Mouse (Mus musculus) forebrain, embryonic 11.5 days (tissue): ENCODE results near the gene Sri. TPM values are rescaled to one million over a fixed set of nuclear protein-coding genes. Genes with fewer than 3 reads are reported as not detected.

ENCODE experiments used
- ATAC-seq: fragments of 200-750 bp; cut with Nextera tagmentation; replicated peaks from 2 replicates; pipeline ENCODE4 v1.8.0; 2017; ENCODE audit warnings: moderate TSS enrichment; ENCODE audit not compliant: low FRiP score
- DNase-seq: peaks from one replicate; pipeline ENCODE4 v3.0.0-alpha.2; 2017; ENCODE audit warnings: low spot score
- H3K27ac ChIP-seq: fragments of 300-500 bp; sonication (generic); 2 replicates; pipeline ENCODE4 v1.5.1; 2014; ENCODE audit warnings: low read depth, low read length
- H3K27me3 ChIP-seq: fragments of 300-500 bp; sonication (generic); 2 replicates; pipeline ENCODE4 v1.6.1; 2014; ENCODE audit warnings: mild to moderate bottlenecking, low read length, mixed read lengths; ENCODE audit not compliant: control insufficient read depth, insufficient read depth
- H3K36me3 ChIP-seq: fragments of 300-500 bp; sonication (generic); 2 replicates; pipeline ENCODE4 v1.6.1; 2014; ENCODE audit warnings: mild to moderate bottlenecking, low read length, moderate library complexity, mixed read lengths; ENCODE audit not compliant: control insufficient read depth, insufficient read depth
- H3K4me1 ChIP-seq: fragments of 300-500 bp; sonication (generic); replicated peaks from 2 replicates; pipeline ENCODE4 v1.6.1; 2014; ENCODE audit warnings: low read length, mixed read lengths; ENCODE audit not compliant: control insufficient read depth, insufficient read depth
- H3K4me2 ChIP-seq: fragments of 300-500 bp; sonication (generic); 2 replicates; pipeline ENCODE4 v1.6.1; 2014; ENCODE audit warnings: low read depth, mild to moderate bottlenecking, low read length, moderate library complexity, mixed read lengths; ENCODE audit not compliant: severe bottlenecking
- H3K4me3 ChIP-seq: fragments of 300-500 bp; sonication (generic); 2 replicates; pipeline ENCODE4 v1.5.1; 2014; ENCODE audit warnings: low read depth, low read length
- H3K9ac ChIP-seq: fragments of 300-500 bp; sonication (generic); 2 replicates; pipeline ENCODE4 v1.6.1; 2014; ENCODE audit warnings: low read length
- H3K9me3 ChIP-seq: fragments of 300-500 bp; sonication (generic); 2 replicates; pipeline ENCODE4 v1.6.1; 2016; ENCODE audit warnings: low read length, mixed read lengths; ENCODE audit not compliant: control insufficient read depth
- WGBS: fragments of 180-500 bp; shearing (Covaris S2); extraction: QIAGEN DNeasy Blood & Tissue Kit; methylation state at CpG from one replicate; pipeline ENCODE4 v1.1.7; 2014; 5-methylcytosine and 5-hydroxymethylcytosine counted together
- polyA plus RNA-seq: library from polyadenylated mRNA; unstranded; fragments of >200 nt; fragmentation: Nextera tagmentation; extraction: Ambion mirVana; gene quantifications from 2 replicates; pipeline ENCODE4 v1.2.1, GENCODE M21; 2014

The Sri gene
- polyA plus RNA-seq, 1 experiment from 2014 or later = 160 TPM

- no peak overlapping the region for H3K4me3 ChIP-seq
- H3K9ac ChIP-seq = no peak overlapping the region
- ATAC-seq = no peak
- H3K27ac ChIP-seq = no peak overlapping the region
- no peaks in the 10 kb centered on the region for H3K4me1 ChIP-seq
- no peak for DNase-seq
- 76% methylated on average over 20 of the region's 20 CpGs for WGBS
- H3K27me3 ChIP-seq = no peaks in the 10 kb centered on the region
- H3K36me3 ChIP-seq = no peaks in the 10 kb centered on the region
- no peaks in the 10 kb centered on the region for H3K9me3 ChIP-seq
- H3K4me2 ChIP-seq = no peak overlapping the region
Observed at GRCm38 (mm10) chr5:8082800-8083509, 37.1 kb downstream of the Sri start.

- Histone ChIP-seq H3K36me3 (no peaks in the 10 kb centered on the region), H3K4me1 (no peaks in the 10 kb centered on the region), H3K4me2 (no peak overlapping the region), H3K9me3 (no peaks in the 10 kb centered on the region), H3K27me3 (no peaks in the 10 kb centered on the region), H3K4me3 (no peak overlapping the region), H3K27ac (no peak overlapping the region), H3K9ac (no peak overlapping the region)
- 90% methylated on average over 3 of the region's 3 CpGs for WGBS
- no peak for DNase-seq
- ATAC-seq = no peak
Observed at GRCm38 (mm10) chr5:8085661-8086060, 39.8 kb downstream of the Sri start.

- Histone ChIP-seq H3K27me3 (no peaks in the 10 kb centered on the region), H3K36me3 (no peaks in the 10 kb centered on the region), H3K4me3 (no peak overlapping the region), H3K9me3 (no peaks in the 10 kb centered on the region), H3K27ac (no peak overlapping the region), H3K4me2 (no peak overlapping the region), H3K4me1 (no peaks in the 10 kb centered on the region), H3K9ac (no peak overlapping the region)
- DNase-seq = no peak
- ATAC-seq = no peak
- WGBS = 82% methylated on average over 3 of the region's 3 CpGs
Observed at GRCm38 (mm10) chr5:8088147-8088546, 42.3 kb downstream of the Sri start.

- H3K4me3 ChIP-seq = no peak overlapping the region
- H3K27ac ChIP-seq = no peak overlapping the region
- ATAC-seq = no peak
- no peak overlapping the region for H3K4me2 ChIP-seq
- no peaks in the 10 kb centered on the region for H3K27me3 ChIP-seq
- 85% methylated on average over 5 of the region's 5 CpGs for WGBS
- H3K9ac ChIP-seq = no peak overlapping the region
- no peaks in the 10 kb centered on the region for H3K9me3 ChIP-seq
- no peaks in the 10 kb centered on the region for H3K4me1 ChIP-seq
- no peaks in the 10 kb centered on the region for H3K36me3 ChIP-seq
- DNase-seq = no peak
Observed at GRCm38 (mm10) chr5:8094921-8095320, 49.0 kb downstream of the Sri start.

- ATAC-seq = no peak
- Histone ChIP-seq H3K4me1 (no peaks in the 10 kb centered on the region), H3K27me3 (no peaks in the 10 kb centered on the region), H3K36me3 (no peaks in the 10 kb centered on the region), H3K4me3 (no peak overlapping the region), H3K4me2 (no peak overlapping the region), H3K9me3 (no peaks in the 10 kb centered on the region), H3K27ac (no peak overlapping the region), H3K9ac (no peak overlapping the region)
- WGBS = 88% methylated on average over 1 of the region's 1 CpGs
- no peak for DNase-seq
Observed at GRCm38 (mm10) chr5:8095689-8096088, 49.8 kb downstream of the Sri start.

GRCm38 (mm10) chr5:8111691-8112090 lies 65.8 kb downstream of the Sri start:
- H3K27ac ChIP-seq = no peak overlapping the region
- no peak overlapping the region for H3K9ac ChIP-seq
- H3K4me3 ChIP-seq = no peak overlapping the region
- DNase-seq (no peak), ATAC-seq (no peak)
- no peaks in the 10 kb centered on the region for H3K4me1 ChIP-seq
- no peaks in the 10 kb centered on the region for H3K36me3 ChIP-seq
- H3K4me2 ChIP-seq = no peak overlapping the region
- H3K27me3 ChIP-seq = no peaks in the 10 kb centered on the region
- WGBS = 91% methylated on average over 3 of the region's 3 CpGs
- no peaks in the 10 kb centered on the region for H3K9me3 ChIP-seq

- H3K27ac ChIP-seq = no peak overlapping the region
- H3K27me3 ChIP-seq = no peaks in the 10 kb centered on the region
- H3K4me1 ChIP-seq = no peaks in the 10 kb centered on the region
- no peak overlapping the region for H3K4me2 ChIP-seq
- 92% methylated on average over 5 of the region's 5 CpGs for WGBS
- H3K4me3 ChIP-seq = no peak overlapping the region
- DNase-seq (no peak), ATAC-seq (no peak)
- H3K36me3 ChIP-seq = no peaks in the 10 kb centered on the region
- H3K9ac ChIP-seq = no peak overlapping the region
- H3K9me3 ChIP-seq = no peaks in the 10 kb centered on the region
Observed at GRCm38 (mm10) chr5:8112246-8112645, 66.4 kb downstream of the Sri start.

GRCm38 (mm10) chr5:8116561-8117168 lies 70.8 kb downstream of the Sri start:
- Histone ChIP-seq H3K9me3 (no peaks in the 10 kb centered on the region), H3K9ac (no peak overlapping the region), H3K4me3 (no peak overlapping the region), H3K4me2 (no peak overlapping the region), H3K27me3 (no peaks in the 10 kb centered on the region), H3K4me1 (no peaks in the 10 kb centered on the region), H3K36me3 (no peaks in the 10 kb centered on the region), H3K27ac (no peak overlapping the region)
- WGBS = 83% methylated on average over 5 of the region's 5 CpGs
- ATAC-seq = no peak
- DNase-seq = no peak
